Comparison of ENCODE assay signal across 21 mouse cellular contexts in genomic region chr16:17358787-17359186, GRCm38 (mm10). TPM values are rescaled to one million over a fixed set of nuclear protein-coding genes. Genes with fewer than 3 reads are reported as not detected.
"Had no signal": no experiment of that assay in that cellular context is flagged by ENCODE, and none has a peak within 500 bp of the region (broad histone marks: within the 10 kb centered on the region; RNA-seq: fewer than 3 reads in every experiment).

No protein-coding gene starts in this region.

- H3K4me1 ChIP-seq: liver, embryonic 15.5 days; lung, embryonic 15.5 days; midbrain, embryonic 10.5 days; midbrain, embryonic 12.5 days; midbrain, embryonic 15.5 days; neural tube, embryonic 12.5 days; stomach, embryonic 15.5 days had no signal

- DNase-seq: liver, embryonic 13.5 days; liver, postnatal 0 days; lung, adult 2 months; lung, postnatal 14 days; lung, postnatal 36 days; thymus, adult 18-20 months; thymus, postnatal 14 days; thymus, postnatal 36 days had no signal

- H3K27ac ChIP-seq: liver, embryonic 13.5 days; liver, embryonic 15.5 days; lung, embryonic 15.5 days; macrophage; midbrain, embryonic 10.5 days; midbrain, embryonic 12.5 days; midbrain, embryonic 15.5 days; neural tube, embryonic 12.5 days; stomach, embryonic 15.5 days; stomach, postnatal 0 days had no signal

- H3K27me3 ChIP-seq: liver, embryonic 13.5 days; liver, embryonic 15.5 days; lung, embryonic 15.5 days; midbrain, embryonic 12.5 days; midbrain, embryonic 15.5 days; neural tube, embryonic 12.5 days; stomach, embryonic 15.5 days had no signal

- H3K4me3 ChIP-seq: liver, embryonic 13.5 days; liver, embryonic 15.5 days; lung, embryonic 15.5 days; midbrain, embryonic 10.5 days; midbrain, embryonic 12.5 days; midbrain, embryonic 15.5 days; neural tube, embryonic 12.5 days; stomach, embryonic 15.5 days had no signal

- H3K9ac ChIP-seq: liver, embryonic 13.5 days; liver, embryonic 15.5 days; liver, postnatal 0 days; lung, embryonic 15.5 days; midbrain, embryonic 12.5 days; midbrain, embryonic 15.5 days; neural tube, embryonic 12.5 days; stomach, embryonic 15.5 days had no signal

- H3K4me2 ChIP-seq: liver, embryonic 11.5 days; liver, embryonic 13.5 days; liver, embryonic 15.5 days; lung, embryonic 15.5 days; midbrain, embryonic 12.5 days; midbrain, embryonic 15.5 days; neural tube, embryonic 12.5 days; stomach, embryonic 15.5 days had no signal

- ATAC-seq: liver, postnatal 0 days; lung, postnatal 0 days; midbrain, embryonic 15.5 days had no signal

- H3K9me3 ChIP-seq: liver, embryonic 13.5 days; liver, embryonic 15.5 days; lung, embryonic 15.5 days; midbrain, embryonic 10.5 days; midbrain, embryonic 12.5 days; midbrain, embryonic 15.5 days; neural tube, embryonic 12.5 days; stomach, embryonic 15.5 days had no signal

RNA-seq across cellular contexts. Expression of gene Serpind1, which starts 27.6 kb away (rescaled TPM):
- total RNA-seq: megakaryocyte, adult 5-6 weeks; megakaryocyte-erythroid progenitor cell, adult 5-6 weeks had no signal
- polyA plus RNA-seq: macrophage had no signal
